Mouse (Mus musculus) heart, postnatal 0 days (tissue): ENCODE results near the gene Cox8a. TPM values are rescaled to one million over a fixed set of nuclear protein-coding genes. Genes with fewer than 3 reads are reported as not detected.

Experiments
- ATAC-seq: fragments of 200-750 bp; cut with Nextera tagmentation; 2 replicates; pipeline ENCODE4 v1.8.0; 2017; ENCODE audit warnings: low read depth, moderate number of reproducible peaks, moderate library complexity; ENCODE audit not compliant: insufficient read depth
- DNase-seq: peaks from one replicate; pipeline ENCODE4 v3.0.0-alpha.2; 2016; ENCODE audit warnings: low spot score
- H3K27ac ChIP-seq: fragments of 300-500 bp; sonication (generic); 2 replicates; pipeline ENCODE4 v1.5.1; 2014; ENCODE audit warnings: low read depth, mild to moderate bottlenecking
- H3K27me3 ChIP-seq: fragments of 300-500 bp; sonication (generic); 2 replicates; pipeline ENCODE4 v1.6.1; 2014; ENCODE audit warnings: low read length, mixed read lengths; ENCODE audit not compliant: control insufficient read depth, insufficient read depth
- H3K36me3 ChIP-seq: fragments of 300-500 bp; sonication (generic); replicated peaks from 2 replicates; pipeline ENCODE4 v1.6.1; 2014; ENCODE audit warnings: low read length, mixed read lengths; ENCODE audit not compliant: control insufficient read depth, insufficient read depth
- H3K4me1 ChIP-seq: fragments of 300-500 bp; sonication (generic); 2 replicates; pipeline ENCODE4 v1.6.1; 2014; ENCODE audit warnings: antibody characterized with exemption; ENCODE audit not compliant: control insufficient read depth, insufficient read depth
- H3K4me2 ChIP-seq: fragments of 300-500 bp; sonication (generic); 2 replicates; pipeline ENCODE4 v1.6.1; 2014; ENCODE audit warnings: low read depth, mild to moderate bottlenecking, low read length, moderate library complexity
- H3K4me3 ChIP-seq: fragments of 300-500 bp; sonication (generic); 2 replicates; pipeline ENCODE4 v1.5.1; 2014; ENCODE audit warnings: low read depth, low read length
- H3K9ac ChIP-seq: fragments of 300-500 bp; sonication (generic); replicated peaks from 2 replicates; pipeline ENCODE4 v1.6.1; 2014; ENCODE audit warnings: low read depth, low read length, mixed read lengths
- H3K9me3 ChIP-seq: fragments of 300-500 bp; sonication (generic); replicated peaks from 2 replicates; pipeline ENCODE4 v1.6.1; 2016; ENCODE audit warnings: low read length; ENCODE audit not compliant: control insufficient read depth
- CTCF ChIP-seq: IDR thresholded peaks from 2 replicates; pipeline ENCODE4 v1.5.1; 2016; ENCODE audit warnings: antibody characterized with exemption, control low read depth, low read depth
- EP300 ChIP-seq: IDR thresholded peaks from 2 replicates; pipeline ENCODE4 v1.6.1; 2016; ENCODE audit warnings: antibody characterized with exemption, low read depth
- WGBS: fragments of 180-500 bp; shearing (Covaris S2); extraction: QIAGEN DNeasy Blood & Tissue Kit; methylation state at CpG from one replicate; pipeline ENCODE4 v1.1.7; 2014; 5-methylcytosine and 5-hydroxymethylcytosine counted together
- polyA plus RNA-seq: library from polyadenylated mRNA; unstranded; fragments of >200 nt; fragmentation: Nextera tagmentation; extraction: Ambion mirVana; gene quantifications from 2 replicates; pipeline ENCODE4 v1.2.1, GENCODE M21; 2015
- total RNA-seq: library from RNA; depleted of rRNA; stranded (reverse); fragments of >200 nt; gene quantifications from 2 replicates; pipeline ENCODE4 v1.2.3, GENCODE M21; 2014; ENCODE audit warnings: low replicate concordance

Cox8a gene
- total and polyA plus RNA-seq, 2 experiments from 2014 or later = 1,841 to 3,012 TPM

GRCm38 (mm10) chr19:7176041-7176696, 41.2 kb downstream of the Cox8a start:
- 22% methylated on average over 11 of the region's 11 CpGs for WGBS
- no peak overlapping the region for H3K27ac ChIP-seq
- H3K27me3 ChIP-seq = no peaks in the 10 kb centered on the region
- H3K36me3 ChIP-seq = no peaks in the 10 kb centered on the region
- DNase-seq (no peak), ATAC-seq (no peak)
- H3K9me3 ChIP-seq = no peaks in the 10 kb centered on the region
- no peak overlapping the region for H3K9ac ChIP-seq
- H3K4me3 ChIP-seq = no peak overlapping the region
- H3K4me2 ChIP-seq = no peak overlapping the region
- TF ChIP-seq EP300 (no peak), CTCF (no peak)
- H3K4me1 ChIP-seq = peaks cover 21% of the 10 kb centered on the region

GRCm38 (mm10) chr19:7172051-7172866, 45.2 kb downstream of the Cox8a start:
- H3K36me3 ChIP-seq = no peaks in the 10 kb centered on the region
- no peaks in the 10 kb centered on the region for H3K9me3 ChIP-seq
- no peak for DNase-seq
- no peak overlapping the region for H3K9ac ChIP-seq
- no peak overlapping the region for H3K27ac ChIP-seq
- H3K27me3 ChIP-seq = no peaks in the 10 kb centered on the region; the same call in 1 of the 2 replicates
- no peak overlapping the region for H3K4me2 ChIP-seq
- WGBS = 20% methylated on average over 13 of the region's 13 CpGs
- H3K4me1 ChIP-seq = 0 out of 2 replicates have a peak, but pooled peaks cover 8% of the 10 kb centered on the region
- ATAC-seq = peak; percentile 65
- no peak overlapping the region for H3K4me3 ChIP-seq
- TF ChIP-seq EP300 (no peak), CTCF (no peak)

- peaks cover 3% of the 10 kb centered on the region for H3K27me3 ChIP-seq
Observed at GRCm38 (mm10) chr19:7171447-7171846, 46.0 kb downstream of the Cox8a start.

GRCm38 (mm10) chr19:7170916-7171315, 46.5 kb downstream of the Cox8a start:
- Histone ChIP-seq H3K4me1 (0 out of 2 replicates have a peak, but pooled peaks cover 8% of the 10 kb centered on the region), H3K36me3 (no peaks in the 10 kb centered on the region), H3K27ac (no peak overlapping the region), H3K9ac (no peak overlapping the region), H3K27me3 (peaks cover 8% of the 10 kb centered on the region), H3K4me3 (no peak overlapping the region), H3K9me3 (no peaks in the 10 kb centered on the region), H3K4me2 (no peak overlapping the region)
- TF ChIP-seq CTCF = no peak
- TF ChIP-seq EP300 = no peak
- DNase-seq (no peak), ATAC-seq (no peak)
- 70% methylated on average over 6 of the region's 6 CpGs for WGBS

More at GRCm38 (mm10) chr19:7171447-7171846, 46.0 kb downstream of the Cox8a start:
- WGBS = 27% methylated on average over 8 of the region's 8 CpGs
- no peaks in the 10 kb centered on the region for H3K9me3 ChIP-seq
- no peak for DNase-seq
- no peak overlapping the region for H3K27ac ChIP-seq
- no peak overlapping the region for H3K4me2 ChIP-seq
- H3K4me3 ChIP-seq = no peak overlapping the region
- no peaks in the 10 kb centered on the region for H3K36me3 ChIP-seq
- ATAC-seq = no peak
- no peak overlapping the region for H3K9ac ChIP-seq
- TF ChIP-seq CTCF = no peak
- TF ChIP-seq EP300 = no peak
- 0 out of 2 replicates have a peak, but pooled peaks cover 8% of the 10 kb centered on the region for H3K4me1 ChIP-seq

- Histone ChIP-seq H3K27ac (no peak overlapping the region), H3K27me3 (peaks cover 19% of the 10 kb centered on the region), H3K36me3 (no peaks in the 10 kb centered on the region), H3K4me2 (no peak overlapping the region), H3K9me3 (no peaks in the 10 kb centered on the region), H3K9ac (no peak overlapping the region), H3K4me1 (peaks cover 18% of the 10 kb centered on the region; the same call in 1 of the 2 replicates), H3K4me3 (no peak overlapping the region)
- TF ChIP-seq CTCF (no peak), EP300 (no peak)
- WGBS = 64% methylated on average over 2 of the region's 2 CpGs
- no peak for DNase-seq
- ATAC-seq = no peak
Observed at GRCm38 (mm10) chr19:7168423-7168822, 49.0 kb downstream of the Cox8a start.
